Mouse (Mus musculus) E14TG2a.4 (cell line): ENCODE data around the gene Dnali1.

Experiments
- CTCF ChIP-seq: conservative IDR thresholded peaks from 2 replicates; pipeline ENCODE4 v1.5.1; 2014; ENCODE audit warnings: low read length
- POU5F1 ChIP-seq: IDR thresholded peaks from 2 replicates; pipeline ENCODE4 v1.6.1; 2014; ENCODE audit warnings: low read length, borderline replicate concordance

- no peak for TF ChIP-seq POU5F1
- no peak for TF ChIP-seq CTCF
Measured at GRCm38 (mm10) chr4:125055385-125055784, 10.1 kb downstream of the Dnali1 start.
